Mouse (Mus musculus): ENCODE measurements around the gene Wdr81.

DNA sequence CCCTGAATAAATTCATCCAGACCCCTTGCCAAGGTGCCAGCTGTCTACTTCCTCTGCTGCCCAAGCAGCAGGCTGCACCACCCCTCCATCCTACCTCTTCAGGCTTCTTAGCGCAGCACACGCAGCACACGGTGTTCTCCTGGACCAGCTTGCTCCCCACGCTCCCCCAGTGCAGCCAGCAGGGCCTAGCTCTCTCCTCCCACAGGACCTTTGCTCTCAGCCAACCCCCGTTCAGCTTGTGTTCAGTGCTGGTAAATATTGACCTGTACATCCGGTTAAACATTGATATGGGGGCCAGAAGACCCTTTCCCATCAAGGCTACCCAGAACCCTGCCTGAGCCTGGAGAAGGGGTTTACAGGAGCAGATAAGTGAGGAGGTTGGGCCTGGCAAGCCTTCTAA is 15.2 kb downstream of the Wdr81 start, which contains the start of gene Serpinf2:
- TF ChIP-seq CTCF (IDR thresholded peaks at IDR 0.05) (no peak), EP300 (IDR thresholded peaks at IDR 0.05) (no peak)
